Mouse (Mus musculus) right cerebral cortex, adult 18-20 months (tissue): ENCODE data around the gene Dkk1.
"Not testable (repeated sequence)": the region's sequence is repeated elsewhere in the genome, so short reads cannot be mapped to it uniquely, and the experiment has no call there.

Experiments
- DNase-seq: peaks from one replicate; pipeline ENCODE4 v3.0.0; 2022; ENCODE audit warnings: mixed read lengths

Gene Dkk1

DNA sequence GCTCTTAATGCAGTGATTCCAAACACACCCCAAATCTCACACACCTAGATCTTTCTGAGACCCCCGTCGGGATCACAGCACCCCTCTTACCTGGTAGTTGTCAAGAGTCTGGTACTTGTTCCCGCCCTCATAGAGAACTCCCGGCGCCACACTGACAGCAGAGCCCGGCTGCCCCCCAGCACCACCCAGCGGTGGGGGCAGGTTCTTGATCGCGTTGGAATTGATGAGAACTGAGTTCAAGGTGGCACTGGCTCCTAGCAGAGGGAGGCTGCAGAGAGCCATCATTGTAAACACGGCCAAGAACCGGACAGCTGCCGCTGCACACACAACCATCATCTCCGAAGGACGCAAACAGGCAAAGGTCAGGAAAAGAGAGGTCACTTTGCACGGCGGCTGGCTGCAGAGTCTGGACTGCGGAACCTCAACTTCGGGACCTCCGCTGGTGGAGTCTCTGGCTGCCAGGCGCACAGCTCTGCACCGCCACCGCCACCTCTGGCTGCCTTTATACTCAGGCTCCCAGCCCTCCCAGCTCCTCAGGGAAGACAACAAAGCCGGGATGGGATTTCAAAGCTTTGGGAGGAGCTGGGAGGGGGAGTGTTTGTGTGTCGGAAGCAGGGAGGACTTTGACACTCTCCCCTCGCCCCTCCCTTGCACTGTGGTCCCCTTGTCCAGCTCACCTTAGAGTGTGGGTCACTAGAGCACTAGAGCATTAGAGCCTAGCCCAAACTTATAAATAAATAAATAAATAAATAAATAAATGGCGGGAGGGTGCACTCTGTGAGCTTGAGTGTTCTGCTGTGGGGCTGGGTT is at the start of gene Dkk1:
Gene Dkk1, minus strand, starts transcription at position 622 of the 810 bp plus-strand sequence.
- DNase-seq: no peak

- no peak for DNase-seq
These were observed 36.9 kb upstream of the Dkk1 start for GRCm38 (mm10) chr19:30586366-30586765.

- DNase-seq: no peak
These were observed 15.1 kb upstream of the Dkk1 start for GRCm38 (mm10) chr19:30564516-30564915.

- no peak for DNase-seq
These were observed 14.4 kb upstream of the Dkk1 start for GRCm38 (mm10) chr19:30563876-30564275.

- no peak for DNase-seq
These were observed 8.6 kb upstream of the Dkk1 start for GRCm38 (mm10) chr19:30558024-30558423.

DNA sequence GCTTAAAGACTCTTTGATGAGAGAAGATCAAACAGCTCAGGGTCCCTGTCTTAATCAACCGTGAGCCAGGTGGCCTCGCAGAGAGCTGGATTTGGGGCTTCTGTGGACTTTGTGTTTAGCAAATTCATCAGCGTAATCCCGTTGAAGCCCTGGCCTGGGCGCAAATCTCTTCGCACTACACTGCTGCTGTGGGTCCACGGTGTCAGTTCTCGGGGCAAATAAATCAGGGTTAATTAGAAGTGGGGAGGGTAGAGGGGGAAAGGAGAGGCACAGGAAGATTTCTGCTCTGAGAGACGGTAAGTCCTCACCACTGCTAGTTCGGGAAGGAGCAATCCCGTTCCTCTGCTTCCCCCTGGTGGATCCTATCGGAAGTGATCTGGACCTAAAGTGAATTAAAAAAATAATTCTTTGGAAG is 5.0 kb upstream of the Dkk1 start:
- DNase-seq: peak; percentile 44

DNA sequence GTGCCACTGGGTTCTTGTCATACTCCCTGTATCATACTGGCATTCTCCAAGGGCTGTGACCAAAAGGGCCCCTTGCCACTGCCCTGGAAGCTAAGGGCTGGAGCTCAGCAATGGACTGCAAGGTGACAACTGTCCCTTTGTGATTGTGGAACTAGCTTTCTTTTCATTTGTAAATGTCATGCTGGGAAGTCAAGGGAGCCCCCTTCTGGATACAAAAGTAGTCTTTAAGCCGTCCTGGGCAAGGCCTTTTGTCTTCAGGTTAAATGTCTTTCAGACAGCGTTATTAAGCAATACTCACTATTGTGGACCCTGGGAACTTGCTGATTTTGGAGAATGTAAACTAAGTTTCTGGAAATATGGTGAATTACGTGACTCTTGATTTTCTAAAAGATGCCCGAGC is 4.3 kb upstream of the Dkk1 start:
- DNase-seq: no peak

- DNase-seq: no peak
These were observed 2.8 kb upstream of the Dkk1 start for GRCm38 (mm10) chr19:30552260-30552659.

- no peak for DNase-seq
These were observed 586 bp upstream of the Dkk1 start for GRCm38 (mm10) chr19:30549854-30550647.

DNA sequence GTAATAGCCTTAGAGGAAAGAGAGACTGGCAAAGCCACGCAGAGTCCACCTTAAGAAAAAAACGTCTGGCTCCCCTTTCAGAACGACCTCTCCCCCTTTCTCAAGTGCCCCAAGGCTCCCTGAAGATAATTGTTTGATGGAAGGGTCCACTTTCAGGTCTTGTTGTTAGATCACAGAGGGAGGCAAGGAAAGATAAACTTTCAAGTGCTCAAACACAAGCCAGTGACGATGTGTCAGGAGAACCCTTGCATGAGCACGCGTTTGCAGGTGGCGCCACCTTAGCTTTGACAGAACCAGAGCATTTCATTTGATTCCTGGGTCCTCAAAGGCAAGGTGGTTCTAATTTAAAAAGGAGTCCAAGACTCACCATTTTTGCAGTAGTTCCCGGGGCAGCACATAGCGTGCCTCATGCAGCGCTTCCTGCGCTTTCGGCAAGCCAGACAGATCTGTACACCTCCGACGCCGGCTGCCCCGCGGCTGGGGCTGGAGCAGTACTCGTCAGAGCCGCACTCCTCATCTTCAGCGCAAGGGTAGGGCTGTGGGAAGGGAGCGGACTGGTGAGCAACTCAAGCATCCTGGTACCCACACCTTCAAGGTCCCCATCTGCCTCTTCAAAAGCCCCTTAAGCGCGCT is 938 bp downstream of the Dkk1 start:
- DNase-seq: no peak

- not testable (repeated sequence) for DNase-seq
These were observed 10.0 kb downstream of the Dkk1 start for GRCm38 (mm10) chr19:30539365-30539941.

DNA sequence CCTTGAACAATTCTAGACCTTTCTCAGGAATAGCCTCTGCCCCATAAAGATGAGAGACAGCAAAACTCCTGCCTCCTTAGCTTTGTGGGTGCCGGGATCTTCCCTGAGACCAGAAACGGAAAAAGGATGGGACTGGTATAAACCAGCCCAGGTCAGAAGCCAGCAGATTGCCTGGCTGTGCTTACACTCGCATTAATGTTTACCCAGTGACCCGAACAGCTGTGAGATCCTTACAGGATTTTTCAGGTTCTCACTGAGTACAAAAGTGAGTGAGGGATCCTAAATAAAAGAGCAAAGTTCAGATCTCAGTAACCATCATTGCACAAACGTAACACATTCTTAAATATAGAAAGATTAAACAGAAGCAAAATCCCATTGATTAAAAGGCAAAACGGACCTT is 32.7 kb downstream of the Dkk1 start:
- no peak for DNase-seq

DNA sequence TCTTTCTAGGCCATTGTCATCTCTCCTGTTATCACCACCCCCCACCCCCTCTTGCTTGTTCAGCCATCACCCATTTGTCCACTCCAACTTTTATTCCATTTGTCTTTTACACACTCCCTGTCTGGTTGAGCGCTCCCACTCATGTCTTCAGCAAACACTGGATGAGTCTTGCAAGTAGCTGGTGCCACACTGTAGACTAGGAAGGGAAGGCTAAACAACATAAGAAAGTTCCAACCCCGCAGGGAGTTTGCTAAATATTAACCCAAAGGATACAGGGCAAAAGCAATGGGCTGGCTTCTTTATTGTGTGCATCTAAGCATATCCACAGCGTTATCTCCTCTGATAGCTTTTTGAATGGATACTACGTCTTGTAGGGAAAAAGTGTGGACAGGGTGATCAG is 39.0 kb downstream of the Dkk1 start:
- DNase-seq: no peak

GRCm38 (mm10) chr19:30505497-30505896 is 44.0 kb downstream of the Dkk1 start:
- no peak for DNase-seq
